Mouse (Mus musculus): ENCODE data around the gene Agfg1. TPM values are rescaled to one million over a fixed set of nuclear protein-coding genes. Genes with fewer than 3 reads are reported as not detected.

Gene Agfg1
- total RNA-seq (2014; rRNA removed) (101 and 107 TPM in 2 replicates), polyA plus RNA-seq (2015; fragmentation: Nextera tagmentation; extraction: Ambion mirVana) (17.0 and 20.2 TPM in 2 replicates)

DNA sequence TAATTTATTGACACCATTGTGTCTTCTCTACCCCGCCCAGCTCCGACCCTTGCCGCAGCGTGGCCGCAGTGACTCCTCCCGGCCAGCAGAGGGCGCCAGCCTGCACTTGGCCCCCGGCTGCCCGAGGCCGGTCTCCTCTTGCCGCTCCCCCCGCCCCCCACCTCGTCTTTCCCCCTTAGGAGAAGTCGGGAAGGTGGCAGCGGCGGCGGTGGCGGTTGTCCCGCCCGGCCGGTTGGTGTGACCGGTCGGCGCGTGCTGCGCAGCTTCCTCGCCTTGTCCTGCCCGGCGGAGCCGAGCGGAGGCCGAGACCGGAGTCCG is at the start of gene Agfg1:
Gene Agfg1 (plus strand): TSS at position 188 of the 318 bp plus-strand sequence.
- peak; percentile 96 for TF ChIP-seq CTCF (IDR thresholded peaks at IDR 0.05)
- ATAC-seq (ENCODE audit: low FRiP score) = peak; percentile 93
- H3K4me2 ChIP-seq (ENCODE audit: low read depth, low read length, poor library complexity, severe bottlenecking) = peak within 1 kb of the TSS; percentile 85

GRCm38 (mm10) chr1:82791105-82791504 is 48.2 kb upstream of the Agfg1 start:
- ATAC-seq (ENCODE audit: low FRiP score) (peak; percentile 72), DNase-seq (ENCODE audit: low spot score) (peak; percentile 32)
- no peak overlapping the region for H3K4me3 ChIP-seq (ENCODE audit: low read depth, low read length)
- no peaks in the 10 kb centered on the region for H3K36me3 ChIP-seq (ENCODE audit: insufficient read depth, low read length)
- no peak overlapping the region for H3K9ac ChIP-seq (replicated peaks; ENCODE audit: low read length, poor library complexity, severe bottlenecking)
- H3K27me3 ChIP-seq (ENCODE audit: insufficient read depth, low read length) = no peaks in the 10 kb centered on the region
- H3K27ac ChIP-seq (ENCODE audit: low read depth, low read length) = no peak overlapping the region
- no peak overlapping the region for H3K4me2 ChIP-seq (ENCODE audit: low read depth, low read length, poor library complexity, severe bottlenecking)
- 34% methylated on average over 11 of the region's 11 CpGs for WGBS
- no peaks in the 10 kb centered on the region for H3K4me1 ChIP-seq (ENCODE audit: insufficient read depth, low read length)
- H3K9me3 ChIP-seq (ENCODE audit: low read length) = no peaks in the 10 kb centered on the region
- no peak for TF ChIP-seq CTCF (IDR thresholded peaks at IDR 0.05)

More for the DNA sequence above, at the start of gene Agfg1:
- 0% methylated on average over 28 of the region's 34 CpGs for WGBS
- peak; percentile 92 for DNase-seq (ENCODE audit: low spot score)
- Histone ChIP-seq H3K9me3 (ENCODE audit: low read length) (no peaks in the 10 kb centered on the region), H3K9ac (replicated peaks; ENCODE audit: low read length, poor library complexity, severe bottlenecking) (peak within 1 kb of the TSS; percentile 96), H3K4me1 (ENCODE audit: insufficient read depth, low read length) (peaks cover 4% of the 10 kb centered on the region; the same call in 1 of the 2 replicates), H3K27ac (ENCODE audit: low read depth, low read length) (peak within 1 kb of the TSS; percentile 91), H3K4me3 (ENCODE audit: low read depth, low read length) (peak within 1 kb of the TSS; percentile 78), H3K27me3 (ENCODE audit: insufficient read depth, low read length) (no peaks in the 10 kb centered on the region), H3K36me3 (ENCODE audit: insufficient read depth, low read length) (no peaks in the 10 kb centered on the region)

DNA sequence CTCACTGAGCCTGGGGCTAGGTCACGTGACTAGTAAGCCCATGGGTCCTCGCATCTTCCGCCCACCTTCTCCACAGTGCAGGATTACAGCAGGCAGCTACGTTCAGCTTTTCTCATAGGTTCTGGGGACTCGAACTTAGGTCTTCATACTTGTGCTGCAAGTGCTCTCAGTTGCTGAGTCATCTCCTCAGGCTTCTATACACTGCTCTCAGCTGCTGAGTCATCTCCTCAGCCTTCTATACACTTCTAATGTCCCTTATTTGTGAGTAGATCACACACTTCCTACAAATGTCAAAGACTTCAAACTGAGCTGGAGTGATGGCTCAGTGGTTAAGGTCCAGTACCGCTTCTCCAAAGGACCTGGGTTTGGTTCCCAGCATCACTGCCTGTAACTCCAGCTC is 47.0 kb upstream of the Agfg1 start:
- Histone ChIP-seq H3K4me2 (ENCODE audit: low read depth, low read length, poor library complexity, severe bottlenecking) (no peak overlapping the region), H3K9ac (replicated peaks; ENCODE audit: low read length, poor library complexity, severe bottlenecking) (no peak overlapping the region), H3K4me1 (ENCODE audit: insufficient read depth, low read length) (no peaks in the 10 kb centered on the region), H3K27me3 (ENCODE audit: insufficient read depth, low read length) (no peaks in the 10 kb centered on the region), H3K36me3 (ENCODE audit: insufficient read depth, low read length) (no peaks in the 10 kb centered on the region), H3K4me3 (ENCODE audit: low read depth, low read length) (no peak overlapping the region), H3K9me3 (ENCODE audit: low read length) (no peaks in the 10 kb centered on the region), H3K27ac (ENCODE audit: low read depth, low read length) (no peak overlapping the region)
- DNase-seq (ENCODE audit: low spot score) = no peak
- no peak for TF ChIP-seq CTCF (IDR thresholded peaks at IDR 0.05)
- WGBS = 85% methylated on average over 6 of the region's 6 CpGs
- ATAC-seq (ENCODE audit: low FRiP score) = no peak

DNA sequence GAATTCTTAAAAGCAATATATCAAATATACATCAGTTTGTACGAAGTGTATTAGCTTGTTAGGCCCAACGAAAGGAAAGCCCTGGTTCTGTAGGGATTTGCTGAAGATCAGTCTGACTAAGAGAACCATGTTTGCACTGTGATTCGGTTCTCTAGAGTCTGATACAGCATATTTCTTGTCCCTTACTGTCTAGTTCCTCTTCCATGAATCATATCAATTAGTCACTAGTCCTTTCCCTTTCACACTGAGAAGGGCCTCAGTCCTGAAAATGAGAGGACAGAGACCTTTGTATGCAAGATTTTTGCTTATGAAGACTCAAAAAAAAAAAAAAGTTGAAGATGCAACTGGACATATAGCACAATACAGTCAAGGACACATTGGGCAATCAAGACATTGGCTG is 46.2 kb upstream of the Agfg1 start:
- Histone ChIP-seq H3K9me3 (ENCODE audit: low read length) (no peaks in the 10 kb centered on the region), H3K36me3 (ENCODE audit: insufficient read depth, low read length) (no peaks in the 10 kb centered on the region), H3K4me3 (ENCODE audit: low read depth, low read length) (no peak overlapping the region), H3K4me2 (ENCODE audit: low read depth, low read length, poor library complexity, severe bottlenecking) (no peak overlapping the region), H3K4me1 (ENCODE audit: insufficient read depth, low read length) (no peaks in the 10 kb centered on the region), H3K9ac (replicated peaks; ENCODE audit: low read length, poor library complexity, severe bottlenecking) (no peak overlapping the region), H3K27ac (ENCODE audit: low read depth, low read length) (no peak overlapping the region), H3K27me3 (ENCODE audit: insufficient read depth, low read length) (no peaks in the 10 kb centered on the region)
- no peak for TF ChIP-seq CTCF (IDR thresholded peaks at IDR 0.05)
- 84% methylated on average over 3 of the region's 3 CpGs for WGBS
- DNase-seq (ENCODE audit: low spot score) = no peak
- ATAC-seq (ENCODE audit: low FRiP score) = no peak

GRCm38 (mm10) chr1:82793986-82794385 is 45.3 kb upstream of the Agfg1 start:
- Histone ChIP-seq H3K4me1 (ENCODE audit: insufficient read depth, low read length) (no peaks in the 10 kb centered on the region), H3K4me2 (ENCODE audit: low read depth, low read length, poor library complexity, severe bottlenecking) (no peak overlapping the region), H3K36me3 (ENCODE audit: insufficient read depth, low read length) (no peaks in the 10 kb centered on the region), H3K9ac (replicated peaks; ENCODE audit: low read length, poor library complexity, severe bottlenecking) (no peak overlapping the region), H3K9me3 (ENCODE audit: low read length) (no peaks in the 10 kb centered on the region), H3K27ac (ENCODE audit: low read depth, low read length) (no peak overlapping the region), H3K27me3 (ENCODE audit: insufficient read depth, low read length) (no peaks in the 10 kb centered on the region), H3K4me3 (ENCODE audit: low read depth, low read length) (no peak overlapping the region)
- DNase-seq (ENCODE audit: low spot score) (no peak), ATAC-seq (ENCODE audit: low FRiP score) (no peak)
- no peak for TF ChIP-seq CTCF (IDR thresholded peaks at IDR 0.05)
- WGBS = 49% methylated on average over 4 of the region's 4 CpGs

GRCm38 (mm10) chr1:82795211-82795610 is 44.1 kb upstream of the Agfg1 start:
- H3K36me3 ChIP-seq (ENCODE audit: insufficient read depth, low read length) = no peaks in the 10 kb centered on the region

More at GRCm38 (mm10) chr1:82795211-82795610, 44.1 kb upstream of the Agfg1 start:
- no peak for TF ChIP-seq CTCF (IDR thresholded peaks at IDR 0.05)
- Histone ChIP-seq H3K4me3 (ENCODE audit: low read depth, low read length) (no peak overlapping the region), H3K27ac (ENCODE audit: low read depth, low read length) (no peak overlapping the region), H3K9me3 (ENCODE audit: low read length) (no peaks in the 10 kb centered on the region), H3K9ac (replicated peaks; ENCODE audit: low read length, poor library complexity, severe bottlenecking) (no peak overlapping the region), H3K4me2 (ENCODE audit: low read depth, low read length, poor library complexity, severe bottlenecking) (no peak overlapping the region), H3K27me3 (ENCODE audit: insufficient read depth, low read length) (no peaks in the 10 kb centered on the region), H3K4me1 (ENCODE audit: insufficient read depth, low read length) (no peaks in the 10 kb centered on the region)
- DNase-seq (ENCODE audit: low spot score) (no peak), ATAC-seq (ENCODE audit: low FRiP score) (no peak)
- 86% methylated on average over 2 of the region's 2 CpGs for WGBS

All from midbrain, postnatal 0 days (tissue).